Mouse (Mus musculus) cerebellum, postnatal 10 days (tissue): ENCODE measurements at regions not wholly inside any gene's neighbourhood (a gene's known extent, or its start where the extent isn't known, plus 50 kb on each side); places are given as distances from the start of the nearest gene placed in this dataset.

Experiments used
- DNase-seq, 2 experiments: peaks; one replicate each; pipeline ENCODE4 v3.0.0; 2021; ENCODE audit warnings: mixed read lengths in 2 of 2

GRCm38 (mm10) chr12:60820979-60821378, 702.0 kb upstream of the Lrfn5 start:
- DNase-seq = peak; percentile 85 to 86
